Mouse (Mus musculus) liver, embryonic 12.5 days (tissue): ENCODE data around the gene Med26. TPM values are rescaled to one million over a fixed set of nuclear protein-coding genes. Genes with fewer than 3 reads are reported as not detected.
A peak's percentile ranks its signal among the peaks of the same experiment; 100 is the strongest.

Source experiments
- ATAC-seq: fragments of 200-750 bp; cut with Nextera tagmentation; 2 replicates; pipeline ENCODE4 v1.8.0; 2017; ENCODE audit warnings: moderate number of reproducible peaks, mild to moderate bottlenecking, moderate library complexity
- H3K27ac ChIP-seq: fragments of 300-500 bp; sonication (generic); 2 replicates; pipeline ENCODE4 v1.5.1; 2016; ENCODE audit warnings: mild to moderate bottlenecking
- H3K27me3 ChIP-seq: fragments of 300-500 bp; sonication (generic); replicated peaks from 2 replicates; pipeline ENCODE4 v1.6.1; 2016; ENCODE audit warnings: mild to moderate bottlenecking, moderate library complexity
- H3K36me3 ChIP-seq: fragments of 300-500 bp; sonication (generic); 2 replicates; pipeline ENCODE4 v1.6.1; 2016; ENCODE audit warnings: mild to moderate bottlenecking, moderate library complexity
- H3K4me1 ChIP-seq: fragments of 300-500 bp; sonication (generic); 2 replicates; pipeline ENCODE4 v1.6.1; 2016
- H3K4me2 ChIP-seq: fragments of 300-500 bp; sonication (generic); 2 replicates; pipeline ENCODE4 v1.6.1; 2016; ENCODE audit warnings: mild to moderate bottlenecking, moderate library complexity
- H3K4me3 ChIP-seq: fragments of 300-500 bp; sonication (generic); 2 replicates; pipeline ENCODE4 v1.5.1; 2016; ENCODE audit warnings: mild to moderate bottlenecking, moderate library complexity
- H3K9ac ChIP-seq: fragments of 300-500 bp; sonication (generic); 2 replicates; pipeline ENCODE4 v1.6.1; 2016; ENCODE audit warnings: mild to moderate bottlenecking, moderate library complexity
- H3K9me3 ChIP-seq: fragments of 300-500 bp; sonication (generic); replicated peaks from 2 replicates; pipeline ENCODE4 v1.6.1; 2016; ENCODE audit warnings: mild to moderate bottlenecking, moderate library complexity
- WGBS: fragments of 180-500 bp; shearing (Covaris S2); methylation state at CpG from one replicate; pipeline ENCODE4 v1.1.7; 2016; ENCODE audit not compliant: insufficient replicate concordance; 5-methylcytosine and 5-hydroxymethylcytosine counted together
- polyA plus RNA-seq: library from polyadenylated mRNA; unstranded; fragments of >200 nt; fragmentation: Nextera tagmentation; extraction: Ambion mirVana; gene quantifications from 2 replicates; pipeline ENCODE4 v1.2.1, GENCODE M21; 2016

Med26 gene
- polyA plus RNA-seq, 1 experiment from 2014 or later, result 11.6 TPM

DNA sequence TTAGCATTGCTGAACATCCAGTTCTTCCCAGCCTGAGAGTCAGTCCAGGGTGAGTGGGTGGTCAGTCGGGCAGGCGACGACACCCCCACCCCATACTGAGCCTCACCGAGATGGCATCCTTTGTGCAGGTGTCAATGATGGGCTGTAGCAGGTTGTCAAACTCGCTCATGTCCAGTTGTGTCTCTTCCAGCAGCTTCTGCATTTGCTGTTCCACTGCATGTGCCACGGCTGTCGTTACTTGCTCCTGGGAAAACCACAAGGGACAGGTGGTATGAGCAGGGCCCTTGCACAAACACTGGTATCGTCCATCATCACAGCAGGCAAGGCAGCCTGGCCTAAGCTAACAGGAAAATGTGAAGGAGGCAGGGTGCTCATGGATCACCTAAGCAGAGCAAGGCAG lies 78.1 kb downstream of the Med26 start:
- Histone ChIP-seq H3K27me3 (no peaks in the 10 kb centered on the region), H3K27ac (no peak overlapping the region), H3K36me3 (peaks cover 87% of the 10 kb centered on the region), H3K4me1 (peaks cover 17% of the 10 kb centered on the region), H3K4me3 (no peak overlapping the region), H3K9me3 (no peaks in the 10 kb centered on the region), H3K9ac (no peak overlapping the region), H3K4me2 (no peak overlapping the region)
- WGBS, result 87% methylated on average over 8 of the region's 8 CpGs
- ATAC-seq, result no peak

DNA sequence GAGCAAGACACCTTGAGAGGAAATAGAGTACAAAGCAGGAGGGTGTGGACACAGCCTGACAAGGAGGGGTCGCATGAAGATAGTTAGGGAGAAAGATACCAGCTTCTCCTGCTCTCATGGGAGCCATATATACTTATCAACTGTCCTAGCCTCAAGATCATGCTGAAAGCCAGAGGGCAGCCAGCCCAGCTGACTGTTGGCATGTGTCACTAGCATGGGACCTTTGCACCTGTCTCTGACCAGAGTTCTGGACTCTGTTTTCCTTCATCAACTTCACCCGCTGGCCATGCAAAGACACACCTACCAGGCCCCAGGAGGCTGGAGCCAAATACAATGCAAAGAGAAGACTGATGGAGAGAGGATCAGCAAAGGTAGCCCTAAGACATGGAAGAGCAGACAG lies 78.8 kb downstream of the Med26 start:
- no peaks in the 10 kb centered on the region for H3K9me3 ChIP-seq
- H3K9ac ChIP-seq, result no peak overlapping the region
- ATAC-seq, result no peak
- no peak overlapping the region for H3K4me2 ChIP-seq
- no peaks in the 10 kb centered on the region for H3K27me3 ChIP-seq
- H3K4me3 ChIP-seq, result no peak overlapping the region
- WGBS, result 86% methylated on average over 2 of the region's 2 CpGs
- no peak overlapping the region for H3K27ac ChIP-seq
- H3K36me3 ChIP-seq, result peaks cover 95% of the 10 kb centered on the region
- peaks cover 14% of the 10 kb centered on the region for H3K4me1 ChIP-seq

GRCm38 (mm10) chr8:72464211-72464610 lies 83.9 kb downstream of the Med26 start:
- Histone ChIP-seq H3K9ac (no peak overlapping the region), H3K4me2 (no peak overlapping the region), H3K27ac (no peak overlapping the region), H3K27me3 (no peaks in the 10 kb centered on the region), H3K9me3 (no peaks in the 10 kb centered on the region), H3K4me3 (no peak overlapping the region), H3K4me1 (no peaks in the 10 kb centered on the region), H3K36me3 (peaks cover 100% of the 10 kb centered on the region)
- 87% methylated on average over 10 of the region's 10 CpGs for WGBS
- no peak for ATAC-seq

DNA sequence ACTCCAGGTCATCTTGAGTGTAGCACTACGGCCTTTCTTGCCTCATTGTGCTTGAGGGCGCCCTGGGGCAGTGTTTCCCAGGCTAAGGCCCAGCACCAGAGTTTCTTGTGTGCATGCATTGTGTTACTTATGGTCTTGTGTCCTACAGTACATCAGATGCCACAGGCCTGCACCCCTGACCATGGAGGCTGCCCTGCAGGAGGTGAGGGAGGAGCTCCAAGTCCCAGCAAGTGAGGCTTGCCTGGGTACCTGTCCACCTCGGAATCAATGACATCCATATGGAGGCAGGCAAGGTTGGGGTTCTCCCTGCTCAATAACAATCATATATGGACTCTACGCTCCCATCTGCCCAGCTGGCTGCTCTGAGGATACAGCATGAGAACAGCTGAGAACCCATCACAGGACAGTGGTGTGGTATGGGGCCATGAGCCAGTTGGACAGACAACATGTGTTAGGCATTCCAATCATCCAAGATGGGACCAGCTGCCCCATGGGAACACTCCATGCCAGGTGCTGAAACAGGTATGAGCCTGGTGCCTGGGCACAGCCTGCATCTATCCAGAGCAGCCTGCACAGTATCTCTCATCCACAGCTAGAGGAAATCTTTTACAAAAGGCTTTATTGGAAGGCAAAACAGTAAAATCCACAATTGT lies 88.1 kb downstream of the Med26 start:
- WGBS, result 88% methylated on average over 4 of the region's 4 CpGs
- H3K36me3 ChIP-seq, result peaks cover 79% of the 10 kb centered on the region
- no peak; the same call in 1 of the 2 replicates for ATAC-seq
- no peak overlapping the region for H3K4me3 ChIP-seq
- H3K9ac ChIP-seq, result no peak overlapping the region
- no peaks in the 10 kb centered on the region for H3K9me3 ChIP-seq
- no peaks in the 10 kb centered on the region for H3K4me1 ChIP-seq
- no peak overlapping the region for H3K27ac ChIP-seq
- H3K4me2 ChIP-seq, result no peak overlapping the region
- H3K27me3 ChIP-seq, result no peaks in the 10 kb centered on the region

DNA sequence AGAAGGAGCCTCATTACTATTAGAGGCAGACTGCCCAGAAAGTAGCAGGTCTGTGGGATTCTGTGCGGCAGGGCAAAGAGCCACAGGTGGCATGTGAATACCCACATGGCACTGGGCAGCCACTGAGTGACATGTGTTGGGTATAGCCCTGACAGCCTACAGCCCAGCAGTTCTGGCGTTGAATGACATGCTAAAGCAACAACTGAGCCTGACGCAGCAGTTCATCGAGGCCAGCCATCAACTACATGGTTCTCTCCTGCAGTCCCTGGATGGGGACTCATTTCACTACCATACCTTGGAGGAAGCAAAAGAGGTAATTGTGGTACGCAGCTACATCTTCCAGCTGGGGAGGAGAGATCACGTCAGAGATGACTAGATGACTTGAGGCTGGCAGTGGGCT lies 89.6 kb downstream of the Med26 start:
- Histone ChIP-seq H3K36me3 (peaks cover 79% of the 10 kb centered on the region), H3K4me2 (no peak overlapping the region), H3K27ac (no peak overlapping the region), H3K27me3 (no peaks in the 10 kb centered on the region), H3K9ac (no peak overlapping the region), H3K9me3 (peaks cover 6% of the 10 kb centered on the region; the same call in 1 of the 2 replicates), H3K4me3 (no peak overlapping the region), H3K4me1 (no peaks in the 10 kb centered on the region)
- no peak for ATAC-seq
- WGBS, result 84% methylated on average over 6 of the region's 6 CpGs

GRCm38 (mm10) chr8:72457806-72458205 lies 90.3 kb downstream of the Med26 start:
- ATAC-seq, result no peak

DNA sequence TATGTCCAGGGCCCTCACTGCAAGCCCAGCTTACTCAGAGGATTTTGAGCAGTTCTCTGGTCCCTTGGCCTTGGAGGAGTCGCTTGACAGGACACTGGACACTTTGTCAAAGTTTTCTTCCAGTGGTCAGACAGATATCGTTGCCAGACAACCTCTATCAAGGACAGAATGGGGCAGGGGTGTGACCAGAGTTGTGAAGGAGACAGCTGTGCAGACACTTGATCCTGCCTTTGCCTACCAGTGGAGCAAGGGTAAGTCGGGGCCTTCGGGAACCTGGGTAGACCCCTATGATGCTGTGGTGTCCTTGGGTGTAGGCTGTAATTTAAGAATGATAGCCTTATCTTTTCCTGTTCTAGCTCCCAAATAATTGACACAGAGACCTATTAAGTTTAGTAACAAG lies 92.8 kb downstream of the Med26 start:
- H3K4me3 ChIP-seq, result no peak overlapping the region
- peaks cover 74% of the 10 kb centered on the region for H3K36me3 ChIP-seq
- no peak overlapping the region for H3K9ac ChIP-seq
- ATAC-seq, result no peak
- peaks cover 11% of the 10 kb centered on the region for H3K4me1 ChIP-seq
- no peak overlapping the region for H3K4me2 ChIP-seq
- H3K27ac ChIP-seq, result no peak overlapping the region
- peaks cover 6% of the 10 kb centered on the region; the same call in 1 of the 2 replicates for H3K9me3 ChIP-seq
- no peaks in the 10 kb centered on the region for H3K27me3 ChIP-seq
- 78% methylated on average over 4 of the region's 4 CpGs for WGBS

More at GRCm38 (mm10) chr8:72457806-72458205, 90.3 kb downstream of the Med26 start:
- WGBS, result 91% methylated on average over 3 of the region's 3 CpGs
- H3K4me2 ChIP-seq, result no peak overlapping the region
- H3K27me3 ChIP-seq, result no peaks in the 10 kb centered on the region
- no peak overlapping the region for H3K27ac ChIP-seq
- H3K36me3 ChIP-seq, result peaks cover 79% of the 10 kb centered on the region
- no peaks in the 10 kb centered on the region for H3K4me1 ChIP-seq
- H3K9ac ChIP-seq, result no peak overlapping the region
- no peak overlapping the region for H3K4me3 ChIP-seq
- H3K9me3 ChIP-seq, result peaks cover 6% of the 10 kb centered on the region; the same call in 1 of the 2 replicates

GRCm38 (mm10) chr8:72453904-72454303 lies 94.2 kb downstream of the Med26 start:
- peaks cover 73% of the 10 kb centered on the region for H3K36me3 ChIP-seq
- peaks cover 11% of the 10 kb centered on the region for H3K4me1 ChIP-seq
- no peak overlapping the region for H3K4me2 ChIP-seq
- H3K9me3 ChIP-seq, result peaks cover 6% of the 10 kb centered on the region; the same call in 1 of the 2 replicates
- no peak for ATAC-seq
- H3K9ac ChIP-seq, result no peak overlapping the region
- 81% methylated on average over 2 of the region's 2 CpGs for WGBS
- H3K27ac ChIP-seq, result no peak overlapping the region
- H3K4me3 ChIP-seq, result no peak overlapping the region
- no peaks in the 10 kb centered on the region for H3K27me3 ChIP-seq

GRCm38 (mm10) chr8:72451516-72451915 lies 96.6 kb downstream of the Med26 start:
- 0 out of 2 replicates have a peak overlapping the region, but pooled peaks have one; percentile 45 for H3K27ac ChIP-seq
- H3K4me3 ChIP-seq, result no peak overlapping the region
- peaks cover 6% of the 10 kb centered on the region; the same call in 1 of the 2 replicates for H3K9me3 ChIP-seq
- peaks cover 11% of the 10 kb centered on the region for H3K4me1 ChIP-seq
- no peaks in the 10 kb centered on the region for H3K27me3 ChIP-seq
- peak; percentile 76 for ATAC-seq
- H3K4me2 ChIP-seq, result no peak overlapping the region
- 49% methylated on average over 8 of the region's 8 CpGs for WGBS
- no peak overlapping the region for H3K9ac ChIP-seq
- H3K36me3 ChIP-seq, result peaks cover 81% of the 10 kb centered on the region

DNA sequence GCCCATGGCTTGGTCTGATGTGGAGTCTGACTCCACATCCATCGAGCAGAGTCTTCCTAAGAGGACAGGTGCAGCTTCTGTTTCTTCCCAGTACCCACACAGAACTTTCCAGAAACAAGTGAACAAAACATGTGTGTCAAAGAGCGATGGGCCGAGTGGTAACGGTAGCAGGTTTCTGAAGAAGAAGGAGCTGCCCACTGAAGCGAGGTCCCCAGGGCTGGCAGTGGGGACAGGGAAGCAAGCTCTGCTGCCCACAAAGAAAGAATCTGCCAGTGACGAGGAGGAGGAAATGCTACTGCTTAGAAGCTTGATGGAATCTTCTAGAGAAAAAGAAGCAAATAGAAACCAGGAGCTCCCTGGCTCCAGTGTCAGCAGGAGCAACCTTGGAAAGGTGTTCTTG lies 103.0 kb downstream of the Med26 start:
- Histone ChIP-seq H3K27ac (0 out of 2 replicates have a peak overlapping the region, but pooled peaks have one; percentile 0), H3K36me3 (peaks cover 31% of the 10 kb centered on the region), H3K9ac (no peak overlapping the region), H3K9me3 (no peaks in the 10 kb centered on the region), H3K4me1 (peaks cover 11% of the 10 kb centered on the region), H3K27me3 (no peaks in the 10 kb centered on the region), H3K4me2 (no peak overlapping the region), H3K4me3 (no peak overlapping the region)
- no peak for ATAC-seq
- 87% methylated on average over 6 of the region's 6 CpGs for WGBS
